Mouse (Mus musculus): ENCODE results near the gene Art2b. TPM values are rescaled to one million over a fixed set of nuclear protein-coding genes. Genes with fewer than 3 reads are reported as not detected.
A peak's percentile ranks its signal among the peaks of the same experiment; 100 is the strongest.
"Not testable (repeated sequence)": the region's sequence is repeated elsewhere in the genome, so short reads cannot be mapped to it uniquely, and the experiment has no call there.

Art2b gene
- 0.07 TPM in 1 of 2 replicates, not detected in the other for polyA plus RNA-seq (2015; fragmentation: Nextera tagmentation; extraction: Ambion mirVana)

GRCm38 (mm10) chr7:101585408-101585807 lies at the start of gene Art2b:
Art2b (minus strand) TSS chr7:101585600.
- WGBS: 79% methylated on average over 5 of the region's 5 CpGs
- no peak for ATAC-seq (ENCODE audit: insufficient read depth, low FRiP score)
- no peaks in the 10 kb centered on the region for H3K4me1 ChIP-seq (ENCODE audit: control insufficient read depth, insufficient read depth, low read length)

DNA sequence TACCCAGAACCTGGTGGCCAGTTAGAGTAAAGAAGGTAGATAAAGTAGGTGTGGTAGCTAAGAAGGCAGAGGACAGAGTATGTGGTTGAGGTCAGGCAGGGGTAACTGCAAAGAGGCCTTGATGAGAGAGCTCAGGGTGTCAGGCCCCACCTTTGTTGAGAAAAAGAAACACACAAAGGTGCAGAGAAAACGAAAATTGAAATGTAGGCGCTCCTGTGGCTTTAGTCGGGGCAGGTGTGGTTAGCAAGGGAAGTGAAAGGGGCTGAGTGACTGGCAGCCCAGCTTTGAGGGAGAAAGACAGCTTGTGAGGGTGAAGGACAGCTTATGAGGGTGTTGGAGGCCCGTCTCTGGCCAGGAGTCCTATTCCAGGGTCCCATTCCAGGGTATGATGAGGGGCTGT lies 49.1 kb upstream of the Art2b start:
- no peak for ATAC-seq (ENCODE audit: insufficient read depth, low FRiP score)
- no peaks in the 10 kb centered on the region for H3K4me1 ChIP-seq (ENCODE audit: control insufficient read depth, insufficient read depth, low read length)
- H3K9ac ChIP-seq (ENCODE audit: low read length): no peak overlapping the region
- 69% methylated on average over 4 of the region's 4 CpGs for WGBS
- H3K36me3 ChIP-seq (ENCODE audit: control insufficient read depth, insufficient read depth, low read length): no peaks in the 10 kb centered on the region
- H3K4me3 ChIP-seq (replicated peaks; ENCODE audit: low read length): no peak overlapping the region
- no peak overlapping the region for H3K27ac ChIP-seq (ENCODE audit: low read length)
- no peaks in the 10 kb centered on the region for H3K9me3 ChIP-seq (replicated peaks; ENCODE audit: control insufficient read depth, low read length)
- H3K27me3 ChIP-seq (ENCODE audit: control insufficient read depth, insufficient read depth, low read length): no peaks in the 10 kb centered on the region
- H3K4me2 ChIP-seq (ENCODE audit: low read depth, low read length): no peak overlapping the region

More at GRCm38 (mm10) chr7:101585408-101585807, at the start of gene Art2b:
- Histone ChIP-seq H3K4me2 (ENCODE audit: low read depth, low read length) (no peak within 1 kb of the TSS), H3K36me3 (ENCODE audit: control insufficient read depth, insufficient read depth, low read length) (no peaks in the 10 kb centered on the region), H3K9ac (ENCODE audit: low read length) (no peak within 1 kb of the TSS), H3K27me3 (ENCODE audit: control insufficient read depth, insufficient read depth, low read length) (no peaks in the 10 kb centered on the region), H3K9me3 (replicated peaks; ENCODE audit: control insufficient read depth, low read length) (no peaks in the 10 kb centered on the region), H3K27ac (ENCODE audit: low read length) (no peak within 1 kb of the TSS), H3K4me3 (replicated peaks; ENCODE audit: low read length) (no peak within 1 kb of the TSS)

- no peak overlapping the region for H3K27ac ChIP-seq (ENCODE audit: low read length)
- no peak overlapping the region for H3K9ac ChIP-seq (ENCODE audit: low read length)
- H3K4me2 ChIP-seq (ENCODE audit: low read depth, low read length): no peak overlapping the region
- H3K36me3 ChIP-seq (ENCODE audit: control insufficient read depth, insufficient read depth, low read length): no peaks in the 10 kb centered on the region
- no peaks in the 10 kb centered on the region for H3K27me3 ChIP-seq (ENCODE audit: control insufficient read depth, insufficient read depth, low read length)
- no peak overlapping the region for H3K4me3 ChIP-seq (replicated peaks; ENCODE audit: low read length)
- WGBS: 77% methylated on average over 8 of the region's 8 CpGs
- H3K9me3 ChIP-seq (replicated peaks; ENCODE audit: control insufficient read depth, low read length): no peaks in the 10 kb centered on the region
- ATAC-seq (ENCODE audit: insufficient read depth, low FRiP score): no peak
- no peaks in the 10 kb centered on the region for H3K4me1 ChIP-seq (ENCODE audit: control insufficient read depth, insufficient read depth, low read length)
These were observed 48.3 kb upstream of the Art2b start for GRCm38 (mm10) chr7:101633629-101634177.

DNA sequence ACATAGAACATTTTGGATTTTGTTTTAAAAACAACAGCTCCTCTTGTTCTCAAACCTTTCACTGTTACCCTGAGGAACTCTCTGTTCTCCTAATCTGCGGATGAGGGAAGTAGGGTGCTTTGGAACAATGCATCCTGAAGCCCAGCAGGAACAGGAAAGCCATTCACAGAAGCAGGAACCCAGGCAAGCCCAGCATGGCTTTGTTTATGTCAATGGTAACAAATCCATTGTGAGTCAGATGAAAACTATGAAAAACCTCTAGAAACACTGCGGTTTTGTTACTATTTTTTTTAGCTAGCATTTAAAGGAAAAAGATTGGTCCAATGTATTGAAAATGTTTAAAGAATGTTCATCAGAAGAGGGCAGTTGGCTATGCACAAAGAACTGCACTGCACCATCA lies 43.1 kb upstream of the Art2b start:
- Histone ChIP-seq H3K27ac (ENCODE audit: low read length) (no peak overlapping the region), H3K4me1 (ENCODE audit: control insufficient read depth, insufficient read depth, low read length) (no peaks in the 10 kb centered on the region), H3K27me3 (ENCODE audit: control insufficient read depth, insufficient read depth, low read length) (no peaks in the 10 kb centered on the region), H3K9me3 (replicated peaks; ENCODE audit: control insufficient read depth, low read length) (no peaks in the 10 kb centered on the region), H3K4me2 (ENCODE audit: low read depth, low read length) (no peak overlapping the region), H3K9ac (ENCODE audit: low read length) (no peak overlapping the region), H3K4me3 (replicated peaks; ENCODE audit: low read length) (no peak overlapping the region), H3K36me3 (ENCODE audit: control insufficient read depth, insufficient read depth, low read length) (no peaks in the 10 kb centered on the region)
- WGBS: 48% methylated on average over 2 of the region's 2 CpGs
- no peak for ATAC-seq (ENCODE audit: insufficient read depth, low FRiP score)

DNA sequence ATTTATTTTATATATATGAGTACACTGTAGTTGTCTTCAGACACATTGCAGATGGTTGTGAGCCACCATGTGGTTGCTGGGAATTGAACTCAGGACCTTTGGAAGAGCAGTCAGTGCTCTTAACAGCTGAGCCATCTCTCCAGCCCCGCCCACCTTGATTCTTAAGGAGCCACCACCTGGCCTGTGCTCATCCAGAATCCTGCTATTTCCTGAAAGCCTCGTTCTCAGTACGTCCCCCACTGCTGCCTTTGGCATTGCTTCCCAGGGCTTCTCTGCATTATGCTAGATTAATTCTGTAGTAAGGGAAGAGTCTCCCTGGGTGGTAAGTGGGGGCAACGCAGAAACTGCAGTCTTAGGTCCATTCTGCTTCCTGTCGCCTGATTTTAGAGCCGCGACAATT lies 41.8 kb upstream of the Art2b start:
- not testable (repeated sequence) for H3K4me2 ChIP-seq (ENCODE audit: low read depth, low read length); H3K4me3 ChIP-seq (replicated peaks; ENCODE audit: low read length); H3K27me3 ChIP-seq (ENCODE audit: control insufficient read depth, insufficient read depth, low read length); H3K36me3 ChIP-seq (ENCODE audit: control insufficient read depth, insufficient read depth, low read length); ATAC-seq (ENCODE audit: insufficient read depth, low FRiP score); H3K27ac ChIP-seq (ENCODE audit: low read length); H3K4me1 ChIP-seq (ENCODE audit: control insufficient read depth, insufficient read depth, low read length); H3K9me3 ChIP-seq (replicated peaks; ENCODE audit: control insufficient read depth, low read length); H3K9ac ChIP-seq (ENCODE audit: low read length)
- WGBS: 68% methylated on average over 7 of the region's 7 CpGs

DNA sequence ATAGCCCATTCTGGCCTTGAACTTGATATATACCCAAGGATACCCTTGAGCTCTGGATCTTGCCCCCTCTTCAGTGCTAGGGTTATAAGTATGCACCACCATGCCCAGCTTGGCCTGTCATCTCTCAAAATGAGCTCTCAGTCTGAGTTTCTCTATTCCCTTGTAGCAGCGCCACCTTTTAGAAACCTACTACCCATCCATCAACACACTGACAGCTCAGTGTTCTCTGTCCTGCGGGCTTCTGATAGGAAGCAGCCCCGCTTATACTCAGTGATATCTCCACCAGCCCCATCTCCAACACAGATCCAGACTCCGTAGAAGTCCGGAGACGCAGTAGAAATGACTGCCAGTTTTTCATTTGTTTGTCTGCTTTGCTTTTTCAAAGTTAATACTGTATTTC lies 38.9 kb upstream of the Art2b start:
- no peak overlapping the region for H3K4me2 ChIP-seq (ENCODE audit: low read depth, low read length)
- 40% methylated on average over 6 of the region's 6 CpGs for WGBS
- H3K27ac ChIP-seq (ENCODE audit: low read length): no peak overlapping the region
- no peaks in the 10 kb centered on the region for H3K27me3 ChIP-seq (ENCODE audit: control insufficient read depth, insufficient read depth, low read length)
- no peaks in the 10 kb centered on the region for H3K36me3 ChIP-seq (ENCODE audit: control insufficient read depth, insufficient read depth, low read length)
- no peak for ATAC-seq (ENCODE audit: insufficient read depth, low FRiP score)
- H3K4me1 ChIP-seq (ENCODE audit: control insufficient read depth, insufficient read depth, low read length): no peaks in the 10 kb centered on the region
- no peaks in the 10 kb centered on the region for H3K9me3 ChIP-seq (replicated peaks; ENCODE audit: control insufficient read depth, low read length)
- no peak overlapping the region for H3K9ac ChIP-seq (ENCODE audit: low read length)
- no peak overlapping the region for H3K4me3 ChIP-seq (replicated peaks; ENCODE audit: low read length)

DNA sequence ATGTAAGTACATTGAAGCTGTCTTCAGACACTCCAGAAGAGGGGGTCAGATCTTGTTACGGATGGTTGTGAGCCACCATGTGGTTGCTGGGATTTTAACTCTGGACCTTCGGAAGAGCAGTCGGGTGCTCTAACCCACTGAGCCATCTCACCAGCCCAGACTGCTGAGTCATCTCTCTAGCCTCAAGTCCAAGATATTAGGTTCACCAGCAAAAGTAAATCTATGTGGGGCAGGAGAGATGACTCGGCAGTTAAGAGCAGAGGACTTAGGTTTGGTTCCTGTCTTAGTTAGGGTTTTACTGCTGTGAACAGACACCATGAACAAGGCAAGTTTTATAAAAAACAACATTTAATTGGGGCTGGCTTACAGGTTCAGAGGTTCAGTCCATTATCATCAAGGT lies 36.5 kb upstream of the Art2b start:
- not testable (repeated sequence) for H3K27ac ChIP-seq (ENCODE audit: low read length); H3K36me3 ChIP-seq (ENCODE audit: control insufficient read depth, insufficient read depth, low read length); ATAC-seq (ENCODE audit: insufficient read depth, low FRiP score); H3K9ac ChIP-seq (ENCODE audit: low read length); H3K4me3 ChIP-seq (replicated peaks; ENCODE audit: low read length); H3K27me3 ChIP-seq (ENCODE audit: control insufficient read depth, insufficient read depth, low read length); H3K4me1 ChIP-seq (ENCODE audit: control insufficient read depth, insufficient read depth, low read length); H3K4me2 ChIP-seq (ENCODE audit: low read depth, low read length); H3K9me3 ChIP-seq (replicated peaks; ENCODE audit: control insufficient read depth, low read length)
- 86% methylated on average over 4 of the region's 4 CpGs for WGBS

GRCm38 (mm10) chr7:101620373-101620772 lies 35.0 kb upstream of the Art2b start:
- no peaks in the 10 kb centered on the region for H3K9me3 ChIP-seq (replicated peaks; ENCODE audit: control insufficient read depth, low read length)
- H3K4me3 ChIP-seq (replicated peaks; ENCODE audit: low read length): no peak overlapping the region
- H3K27ac ChIP-seq (ENCODE audit: low read length): no peak overlapping the region
- ATAC-seq (ENCODE audit: insufficient read depth, low FRiP score): peak; percentile 70; the same call in 1 of the 2 replicates
- H3K27me3 ChIP-seq (ENCODE audit: control insufficient read depth, insufficient read depth, low read length): no peaks in the 10 kb centered on the region
- no peak overlapping the region for H3K4me2 ChIP-seq (ENCODE audit: low read depth, low read length)
- WGBS: 23% methylated on average over 4 of the region's 4 CpGs
- H3K9ac ChIP-seq (ENCODE audit: low read length): no peak overlapping the region
- H3K36me3 ChIP-seq (ENCODE audit: control insufficient read depth, insufficient read depth, low read length): no peaks in the 10 kb centered on the region
- H3K4me1 ChIP-seq (ENCODE audit: control insufficient read depth, insufficient read depth, low read length): no peaks in the 10 kb centered on the region

- Histone ChIP-seq H3K4me2 (ENCODE audit: low read depth, low read length) (no peak overlapping the region), H3K4me1 (ENCODE audit: control insufficient read depth, insufficient read depth, low read length) (no peaks in the 10 kb centered on the region), H3K9ac (ENCODE audit: low read length) (no peak overlapping the region), H3K36me3 (ENCODE audit: control insufficient read depth, insufficient read depth, low read length) (no peaks in the 10 kb centered on the region), H3K27me3 (ENCODE audit: control insufficient read depth, insufficient read depth, low read length) (no peaks in the 10 kb centered on the region), H3K27ac (ENCODE audit: low read length) (no peak overlapping the region), H3K9me3 (replicated peaks; ENCODE audit: control insufficient read depth, low read length) (no peaks in the 10 kb centered on the region), H3K4me3 (replicated peaks; ENCODE audit: low read length) (no peak overlapping the region)
- WGBS: 78% methylated on average over 7 of the region's 7 CpGs
- ATAC-seq (ENCODE audit: insufficient read depth, low FRiP score): no peak
These were observed 32.9 kb upstream of the Art2b start for GRCm38 (mm10) chr7:101618273-101618672.
